Mouse (Mus musculus): ENCODE results near the gene Lgr6.

DNA sequence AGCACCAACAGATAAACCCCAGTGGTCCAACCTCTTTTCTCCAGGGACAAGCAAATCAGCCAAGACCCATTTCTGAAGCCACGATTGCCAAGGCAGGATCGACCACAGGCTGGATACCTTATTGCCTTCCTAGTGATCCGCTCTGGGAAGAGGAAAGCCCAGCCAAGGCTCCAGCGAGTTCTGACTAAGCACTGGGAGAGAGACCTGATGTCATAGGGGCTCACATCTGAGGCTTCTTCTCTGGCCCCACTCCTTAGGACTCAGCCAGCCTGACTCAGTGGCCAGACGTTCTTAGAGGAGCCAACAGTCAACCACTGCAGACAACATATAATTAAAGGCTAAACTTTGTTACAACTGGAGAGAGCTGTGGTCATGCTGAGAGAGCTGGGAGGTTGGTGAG is 83.1 kb downstream of the Lgr6 start:
- TF ChIP-seq CTCF (IDR thresholded peaks at IDR 0.05; ENCODE audit: borderline replicate concordance, insufficient read depth, low read length) (no peak), POLR2A (IDR thresholded peaks at IDR 0.05; ENCODE audit: low read depth, low read length) (no peak)

Measured in embryonic fibroblast, embryonic 13.5 days (primary cell).